Mouse (Mus musculus): ENCODE measurements around the gene Gbe1. TPM values are rescaled to one million over a fixed set of nuclear protein-coding genes. Genes with fewer than 3 reads are reported as not detected.

Gbe1 gene
- total RNA-seq (2021) = 1 to 10 TPM; 8.5 to 8.8 TPM
- long read RNA-seq, partial matches to known transcripts = 3 of 17 reads
- long read RNA-seq, other reads (novel, unspliced or antisense) = 14 of 17 reads

- peak; percentile 83 to 87 for DNase-seq (ENCODE audit: low spot score in 2 of 2)
These were observed at the start of gene Gbe1 for GRCm38 (mm10) chr16:70313886-70314577. Gbe1 (plus strand) TSS chr16:70313949.

GRCm38 (mm10) chr16:70310691-70311090, 3.1 kb upstream of the Gbe1 start:
- DNase-seq (ENCODE audit: low spot score in 2 of 2) = no peak

GRCm38 (mm10) chr16:70313496-70313885, 258 bp upstream of the Gbe1 start:
- DNase-seq (ENCODE audit: low spot score in 2 of 2) = peak in 1 of 2 experiments; percentile 4

- DNase-seq (ENCODE audit: low spot score in 2 of 2) = no peak
These were observed 805 bp downstream of the Gbe1 start for GRCm38 (mm10) chr16:70314578-70314930.

- DNase-seq (ENCODE audit: low spot score in 2 of 2) = no peak
These were observed 1.5 kb downstream of the Gbe1 start for GRCm38 (mm10) chr16:70315261-70315660.

GRCm38 (mm10) chr16:70315862-70316390, 2.2 kb downstream of the Gbe1 start:
- DNase-seq (ENCODE audit: low spot score in 2 of 2) = no peak

GRCm38 (mm10) chr16:70319388-70319787, 5.6 kb downstream of the Gbe1 start:
- DNase-seq (ENCODE audit: low spot score in 2 of 2) = no peak

- DNase-seq (ENCODE audit: low spot score in 2 of 2) = no peak
These were observed 7.0 kb downstream of the Gbe1 start for GRCm38 (mm10) chr16:70320612-70321280.

- no peak for DNase-seq (ENCODE audit: low spot score in 2 of 2)
These were observed 12.7 kb downstream of the Gbe1 start for GRCm38 (mm10) chr16:70326339-70326948.

- no peak for DNase-seq (ENCODE audit: low spot score in 2 of 2)
These were observed 14.8 kb downstream of the Gbe1 start for GRCm38 (mm10) chr16:70328566-70328965.

GRCm38 (mm10) chr16:70329036-70329435, 15.3 kb downstream of the Gbe1 start:
- DNase-seq (ENCODE audit: low spot score in 2 of 2) = no peak

GRCm38 (mm10) chr16:70329471-70329870, 15.7 kb downstream of the Gbe1 start:
- DNase-seq (ENCODE audit: low spot score in 2 of 2) = no peak

- no peak for DNase-seq (ENCODE audit: low spot score in 2 of 2)
These were observed 16.3 kb downstream of the Gbe1 start for GRCm38 (mm10) chr16:70330007-70330406.

GRCm38 (mm10) chr16:70330626-70331275, 17.0 kb downstream of the Gbe1 start:
- no peak for DNase-seq (ENCODE audit: low spot score in 2 of 2)

- DNase-seq (ENCODE audit: low spot score in 2 of 2) = no peak
These were observed 21.1 kb downstream of the Gbe1 start for GRCm38 (mm10) chr16:70334812-70335211.

- DNase-seq (ENCODE audit: low spot score in 2 of 2) = no peak
These were observed 21.7 kb downstream of the Gbe1 start for GRCm38 (mm10) chr16:70335472-70335871.

GRCm38 (mm10) chr16:70337661-70338060, 23.9 kb downstream of the Gbe1 start:
- DNase-seq (ENCODE audit: low spot score in 2 of 2) = no peak

GRCm38 (mm10) chr16:70344496-70344895, 30.7 kb downstream of the Gbe1 start:
- DNase-seq (ENCODE audit: low spot score in 2 of 2) = no peak

- DNase-seq (ENCODE audit: low spot score in 2 of 2) = no peak
These were observed 31.9 kb downstream of the Gbe1 start for GRCm38 (mm10) chr16:70345607-70346006.

- DNase-seq (ENCODE audit: low spot score in 2 of 2) = no peak
These were observed 36.3 kb downstream of the Gbe1 start for GRCm38 (mm10) chr16:70350011-70350410.

GRCm38 (mm10) chr16:70351641-70352280, 38.0 kb downstream of the Gbe1 start:
- no peak for DNase-seq (ENCODE audit: low spot score in 2 of 2)

Measured in layer of hippocampus, postnatal 10 days (tissue).